Mouse (Mus musculus) left cerebral cortex, adult 8-10 months (tissue): ENCODE data around the gene Plekha6. TPM values are rescaled to one million over a fixed set of nuclear protein-coding genes. Genes with fewer than 3 reads are reported as not detected.

Experiments used
- total RNA-seq, 4 experiments: library from RNA; stranded (reverse); gene quantifications; 2 replicates each; pipeline ENCODE4 v1.2.4; 2022

The Plekha6 gene
- total RNA-seq, 4 experiments from 2014 or later, result 83.6 to 89.6 (median 88.4) TPM

Other genes starting within 250 kb of the Plekha6 start
- 10 to 100 TPM; 78.7 to 86.6 (median 81.7) TPM for gene Mdm4, start 133.6 kb upstream of the Plekha6 start, total RNA-seq
- gene Pik3c2b, start 118.5 kb upstream of the Plekha6 start, total RNA-seq, result 10 to 100 TPM; 19.4 to 22.5 (median 21.3) TPM
- 10 to 100 TPM; 41.0 to 43.6 (median 42.0) TPM for gene Ppp1r15b, start 33.1 kb upstream of the Plekha6 start, total RNA-seq
- gene Golt1a, start 145.6 kb downstream of the Plekha6 start, total RNA-seq, result 1 to 10 TPM in 3 of 4 experiments, under 1 TPM in 1; 0.28 to 4.8 (median 2.4) TPM
- not detected for gene Kiss1, start 157.7 kb downstream of the Plekha6 start, total RNA-seq
- not detected for gene Ren1, start 186.3 kb downstream of the Plekha6 start, total RNA-seq
- 1 to 10 TPM; 7.1 to 9.9 (median 7.9) TPM for gene Etnk2, start 199.4 kb downstream of the Plekha6 start, total RNA-seq